Mouse (Mus musculus) E14TG2a.4 (cell line): Measurements from ENCODE around the gene Olfr498.

ENCODE experiments used
- CTCF ChIP-seq: conservative IDR thresholded peaks from 2 replicates; pipeline ENCODE4 v1.5.1; 2014; ENCODE audit warnings: low read length
- POU5F1 ChIP-seq: IDR thresholded peaks from 2 replicates; pipeline ENCODE4 v1.6.1; 2014; ENCODE audit warnings: low read length, borderline replicate concordance

DNA sequence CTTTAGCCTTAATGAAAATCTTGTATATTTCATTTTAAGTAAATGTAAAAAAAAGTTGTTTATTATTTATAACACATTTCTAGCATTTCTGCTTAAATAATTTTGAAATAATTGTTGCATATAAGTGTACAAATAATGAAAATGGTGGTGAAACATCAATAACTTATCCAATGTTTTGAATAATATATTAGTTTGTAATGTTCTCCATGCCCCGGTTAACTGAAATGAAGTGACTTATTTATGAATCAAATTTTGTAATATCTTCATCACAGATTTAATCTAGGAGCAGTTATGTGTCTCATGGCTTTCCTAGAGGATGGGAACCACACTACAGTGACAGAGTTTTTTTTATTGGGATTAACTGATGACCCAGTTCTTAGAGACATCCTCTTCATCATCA lies at the start of gene Olfr498:
- TF ChIP-seq CTCF (no peak), POU5F1 (no peak)
